Mouse (Mus musculus): Measurements from ENCODE around the gene Tbc1d22a. TPM values are rescaled to one million over a fixed set of nuclear protein-coding genes. Genes with fewer than 3 reads are reported as not detected.
"Not testable (repeated sequence)": the region's sequence is repeated elsewhere in the genome, so short reads cannot be mapped to it uniquely, and the experiment has no call there.

Tbc1d22a gene
- polyA plus RNA-seq, 1 experiment from 2014 or later, result 12.4 TPM

DNA sequence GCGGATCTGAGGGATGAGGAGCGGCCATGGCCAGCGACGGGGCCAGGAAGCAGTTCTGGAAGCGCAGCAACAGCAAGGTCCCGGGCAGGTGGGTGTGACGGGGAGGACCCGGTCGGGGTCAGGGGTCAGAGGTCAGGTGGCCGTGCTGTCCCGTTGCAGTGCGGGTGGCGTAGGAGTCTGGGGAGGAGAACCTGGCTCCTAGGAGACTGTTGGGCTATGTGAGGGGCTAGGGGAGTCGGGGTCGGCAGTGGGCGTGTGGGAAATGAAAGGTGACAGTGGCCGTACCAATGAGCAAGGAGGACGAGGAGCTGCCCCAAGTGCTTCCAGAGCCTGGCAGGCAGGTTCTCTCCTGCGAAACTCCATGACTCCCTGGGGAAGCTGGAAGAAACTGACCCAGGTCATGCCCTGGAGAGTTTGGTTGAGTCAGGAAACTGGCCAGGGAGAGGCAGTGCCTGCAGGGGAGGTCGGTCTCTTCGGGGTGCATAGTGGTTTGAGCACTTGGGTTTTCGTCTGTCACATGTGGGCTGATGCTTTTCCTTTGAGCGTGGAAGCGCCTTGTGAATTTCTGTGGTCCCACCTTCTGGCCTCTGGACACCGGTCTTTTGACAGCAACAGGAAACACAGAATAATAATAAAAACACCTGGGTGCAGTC, 416 bp downstream of the Tbc1d22a start:
- peak overlapping the region; percentile 94 for H3K27ac ChIP-seq
- no peak for ATAC-seq (ENCODE audit: insufficient number of reproducible peaks, low FRiP score, low TSS enrichment, low read depth)

DNA sequence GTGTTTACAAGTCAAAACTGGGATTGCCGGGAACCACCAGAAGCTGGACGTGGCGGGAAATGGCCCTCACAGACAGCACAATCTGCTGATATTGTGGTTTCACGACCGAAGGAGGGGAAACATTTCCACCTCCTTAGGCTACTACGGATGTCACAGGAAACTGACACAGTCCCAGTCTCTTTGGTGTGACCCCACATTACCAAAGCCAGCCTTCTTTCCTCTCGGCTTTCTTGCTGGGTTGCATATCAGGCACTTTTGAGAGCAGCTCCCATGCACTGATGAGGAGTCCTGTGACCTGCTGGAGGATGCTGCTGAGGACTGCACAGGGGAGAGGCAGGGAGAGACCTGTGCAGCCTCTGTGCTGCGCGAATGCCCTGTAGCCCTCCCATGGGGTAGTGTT, 2.4 kb downstream of the Tbc1d22a start:
- not testable (repeated sequence) for H3K27me3 ChIP-seq; H3K4me2 ChIP-seq; H3K4me3 ChIP-seq; H3K9me3 ChIP-seq; H3K9ac ChIP-seq; H3K36me3 ChIP-seq; ATAC-seq (ENCODE audit: insufficient number of reproducible peaks, low FRiP score, low TSS enrichment, low read depth); H3K27ac ChIP-seq
- peaks cover 22% of the 10 kb centered on the region for H3K4me1 ChIP-seq
- 85% methylated on average over 9 of the region's 9 CpGs for WGBS

More for the DNA sequence above, 416 bp downstream of the Tbc1d22a start:
- peaks cover 19% of the 10 kb centered on the region for H3K4me1 ChIP-seq
- H3K4me2 ChIP-seq, result peak overlapping the region; percentile 98
- H3K36me3 ChIP-seq, result no peaks in the 10 kb centered on the region
- peak overlapping the region; percentile 89 for H3K9ac ChIP-seq
- no peaks in the 10 kb centered on the region for H3K27me3 ChIP-seq
- peak overlapping the region; percentile 93 for H3K4me3 ChIP-seq
- H3K9me3 ChIP-seq, result no peaks in the 10 kb centered on the region
- 14% methylated on average over 25 of the region's 25 CpGs for WGBS

DNA sequence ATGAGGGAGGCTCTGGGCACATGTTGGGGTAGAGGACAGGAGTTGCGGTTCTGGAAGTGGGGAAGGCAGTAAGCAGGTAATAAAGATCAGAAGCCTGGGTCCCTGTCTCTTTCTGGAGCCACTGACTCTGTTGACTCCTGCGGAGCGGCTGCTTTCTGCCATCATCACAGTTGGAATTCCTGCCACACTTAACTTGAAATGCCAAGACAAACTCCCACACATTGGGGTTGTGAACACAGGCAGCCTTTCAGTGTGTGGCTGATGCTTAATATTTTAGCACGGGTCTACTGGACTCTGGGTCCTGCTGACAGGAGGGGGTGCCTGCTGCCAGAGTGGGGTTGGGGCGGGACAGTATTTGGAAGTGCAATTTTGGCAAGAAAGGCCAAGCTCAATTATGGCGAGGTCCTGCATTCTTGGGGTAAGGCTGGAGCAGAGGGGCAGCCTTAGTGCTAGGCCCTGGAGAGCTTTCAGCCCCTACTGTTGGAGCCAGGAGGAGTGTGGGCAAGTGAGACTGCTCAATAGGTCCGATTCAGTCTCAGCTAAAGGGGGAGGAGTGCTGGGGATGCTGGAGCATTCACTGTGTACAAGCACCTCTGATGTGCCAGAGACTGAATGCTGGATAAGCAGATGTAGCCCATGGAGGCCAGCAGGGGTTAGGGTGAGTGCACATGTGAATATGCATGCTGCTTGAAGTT, 5.4 kb downstream of the Tbc1d22a start:
- Histone ChIP-seq H3K9ac (no peak overlapping the region), H3K27me3 (no peaks in the 10 kb centered on the region), H3K27ac (no peak overlapping the region; the same call in 1 of the 2 replicates), H3K36me3 (no peaks in the 10 kb centered on the region), H3K4me2 (no peak overlapping the region), H3K4me3 (no peak overlapping the region), H3K4me1 (peaks cover 9% of the 10 kb centered on the region), H3K9me3 (no peaks in the 10 kb centered on the region)
- no peak for ATAC-seq (ENCODE audit: insufficient number of reproducible peaks, low FRiP score, low TSS enrichment, low read depth)
- 72% methylated on average over 7 of the region's 7 CpGs for WGBS

DNA sequence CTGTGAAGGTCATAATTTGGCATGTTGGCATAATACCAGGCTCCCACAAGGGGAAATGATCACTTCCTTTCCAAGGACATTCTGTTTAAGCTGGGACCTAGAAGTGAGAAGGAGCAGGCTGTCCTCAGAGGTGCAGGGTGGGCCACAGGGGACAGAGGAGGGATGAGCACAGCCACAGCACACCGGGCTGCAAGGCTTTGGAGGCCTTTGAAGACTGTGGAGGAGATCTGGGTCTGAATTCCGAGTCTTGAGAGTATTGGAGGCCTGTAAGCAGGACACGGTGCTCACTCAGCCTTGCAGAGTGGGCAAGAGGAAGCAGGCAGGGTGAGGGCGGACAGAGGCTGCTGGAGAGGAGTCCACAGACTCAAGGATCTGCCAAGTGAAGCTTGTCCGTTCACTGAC, 6.0 kb downstream of the Tbc1d22a start:
- H3K27ac ChIP-seq, result no peak overlapping the region
- WGBS, result 85% methylated on average over 5 of the region's 5 CpGs
- no peaks in the 10 kb centered on the region for H3K27me3 ChIP-seq
- H3K9ac ChIP-seq, result no peak overlapping the region
- no peaks in the 10 kb centered on the region for H3K9me3 ChIP-seq
- H3K4me1 ChIP-seq, result peaks cover 3% of the 10 kb centered on the region
- no peak overlapping the region for H3K4me2 ChIP-seq
- no peak for ATAC-seq (ENCODE audit: insufficient number of reproducible peaks, low FRiP score, low TSS enrichment, low read depth)
- no peaks in the 10 kb centered on the region for H3K36me3 ChIP-seq
- no peak overlapping the region for H3K4me3 ChIP-seq

DNA sequence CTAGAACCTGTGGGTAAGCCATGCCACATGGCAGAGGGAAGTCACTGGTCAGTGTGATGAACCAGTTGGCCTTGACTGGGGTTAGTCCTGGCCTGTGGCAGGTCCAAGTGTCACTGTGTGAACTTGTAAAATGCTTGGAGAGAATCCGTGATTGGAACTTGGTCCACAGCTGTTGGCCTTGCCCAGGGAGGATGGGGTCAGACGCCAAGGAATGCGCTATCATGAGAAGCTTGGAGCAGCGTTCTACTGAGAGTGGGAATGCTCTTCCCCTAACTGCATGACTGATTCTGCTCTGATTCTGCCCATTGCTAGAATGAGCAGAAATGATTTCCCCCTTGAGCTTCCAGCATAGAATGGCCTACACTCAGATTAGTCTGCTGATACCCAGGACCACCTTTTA, 6.5 kb downstream of the Tbc1d22a start:
- peaks cover 3% of the 10 kb centered on the region; the same call in 1 of the 2 replicates for H3K4me1 ChIP-seq
- H3K4me3 ChIP-seq, result no peak overlapping the region
- WGBS, result 83% methylated on average over 4 of the region's 4 CpGs
- no peak overlapping the region for H3K4me2 ChIP-seq
- H3K27me3 ChIP-seq, result no peaks in the 10 kb centered on the region
- no peaks in the 10 kb centered on the region for H3K9me3 ChIP-seq
- H3K27ac ChIP-seq, result no peak overlapping the region
- H3K9ac ChIP-seq, result no peak overlapping the region
- H3K36me3 ChIP-seq, result no peaks in the 10 kb centered on the region
- no peak for ATAC-seq (ENCODE audit: insufficient number of reproducible peaks, low FRiP score, low TSS enrichment, low read depth)

DNA sequence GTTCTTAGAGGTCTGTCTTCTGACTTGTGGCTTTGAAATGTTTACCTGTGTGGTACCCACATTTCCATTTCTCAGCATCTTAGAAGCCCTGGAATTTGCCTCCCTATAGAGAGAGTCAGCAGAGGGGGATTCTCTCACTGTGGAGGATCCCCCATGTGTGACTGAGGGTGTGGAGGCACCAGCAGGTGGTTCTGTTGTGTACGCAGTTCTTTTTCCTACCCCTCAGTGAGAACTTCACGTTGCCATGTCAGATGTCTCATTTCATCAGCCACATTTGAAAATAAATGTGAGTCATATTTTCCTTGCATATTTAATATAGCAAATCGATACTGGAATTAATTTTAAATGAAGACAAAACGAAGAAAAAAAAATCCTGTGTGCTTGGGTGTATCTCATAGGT, 7.1 kb downstream of the Tbc1d22a start:
- no peaks in the 10 kb centered on the region for H3K9me3 ChIP-seq
- peaks cover 3% of the 10 kb centered on the region; the same call in 1 of the 2 replicates for H3K4me1 ChIP-seq
- no peak overlapping the region for H3K4me3 ChIP-seq
- no peak overlapping the region for H3K9ac ChIP-seq
- no peak for ATAC-seq (ENCODE audit: insufficient number of reproducible peaks, low FRiP score, low TSS enrichment, low read depth)
- H3K27me3 ChIP-seq, result no peaks in the 10 kb centered on the region
- no peaks in the 10 kb centered on the region for H3K36me3 ChIP-seq
- WGBS, result 84% methylated on average over 4 of the region's 4 CpGs
- no peak overlapping the region for H3K27ac ChIP-seq
- no peak overlapping the region for H3K4me2 ChIP-seq

DNA sequence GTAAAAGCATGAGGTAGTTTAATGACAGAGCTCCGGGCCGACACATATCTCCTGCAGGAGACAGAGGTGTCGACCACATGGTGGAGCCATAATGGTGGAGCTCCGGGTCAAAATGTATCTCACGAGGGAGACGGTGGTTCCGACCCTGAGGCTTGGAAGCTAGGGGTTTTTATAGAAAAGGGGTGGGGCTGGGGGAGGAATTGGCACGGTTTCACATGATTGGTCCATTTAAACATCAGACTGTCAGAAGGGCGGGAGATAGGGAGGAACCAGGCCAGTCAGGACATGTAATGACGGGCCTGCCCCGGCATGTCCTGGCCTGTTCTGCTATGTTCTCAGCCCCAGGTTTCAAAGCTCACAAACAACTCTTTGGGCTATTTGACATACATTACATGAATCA, 7.6 kb downstream of the Tbc1d22a start:
- not testable (repeated sequence) for H3K4me2 ChIP-seq; H3K9me3 ChIP-seq; H3K4me1 ChIP-seq; H3K36me3 ChIP-seq; H3K27ac ChIP-seq; H3K4me3 ChIP-seq; H3K9ac ChIP-seq; ATAC-seq (ENCODE audit: insufficient number of reproducible peaks, low FRiP score, low TSS enrichment, low read depth); H3K27me3 ChIP-seq
- WGBS, result 65% methylated on average over 11 of the region's 11 CpGs

DNA sequence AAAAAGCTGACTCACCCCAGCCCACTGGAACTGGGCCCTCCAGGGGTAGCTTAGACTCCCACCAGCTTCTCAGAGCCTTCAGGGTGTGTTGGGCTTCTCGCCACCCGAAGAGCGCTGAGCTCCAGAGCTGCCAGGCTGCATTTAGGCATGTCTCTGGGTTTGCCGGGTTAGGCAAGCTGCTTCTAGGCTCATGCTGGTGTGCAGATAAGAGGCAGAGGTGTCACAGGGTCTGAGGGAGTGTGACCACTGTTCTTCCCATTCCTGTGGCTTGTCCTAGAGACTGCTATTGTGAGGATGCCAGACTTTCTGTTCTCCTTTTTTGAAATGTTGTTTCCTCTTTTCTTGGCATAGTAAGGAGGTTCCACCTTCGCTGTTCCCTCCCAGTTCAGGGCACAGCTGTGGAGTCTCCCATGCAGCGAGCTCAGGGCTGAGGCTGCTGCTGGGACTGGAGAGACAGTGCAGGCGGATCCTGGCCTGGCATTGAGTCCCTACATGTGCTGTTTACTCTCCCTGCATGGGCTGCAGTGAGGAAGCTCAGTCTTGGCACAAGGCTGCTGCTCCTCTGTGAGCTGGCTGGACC, 10.8 kb downstream of the Tbc1d22a start:
- Histone ChIP-seq H3K27me3 (no peaks in the 10 kb centered on the region), H3K4me3 (no peak overlapping the region), H3K9me3 (no peaks in the 10 kb centered on the region), H3K9ac (no peak overlapping the region), H3K36me3 (no peaks in the 10 kb centered on the region), H3K27ac (no peak overlapping the region), H3K4me1 (peaks cover 7% of the 10 kb centered on the region; the same call in 1 of the 2 replicates), H3K4me2 (no peak overlapping the region)
- ATAC-seq (ENCODE audit: insufficient number of reproducible peaks, low FRiP score, low TSS enrichment, low read depth), result no peak
- 83% methylated on average over 7 of the region's 7 CpGs for WGBS

DNA sequence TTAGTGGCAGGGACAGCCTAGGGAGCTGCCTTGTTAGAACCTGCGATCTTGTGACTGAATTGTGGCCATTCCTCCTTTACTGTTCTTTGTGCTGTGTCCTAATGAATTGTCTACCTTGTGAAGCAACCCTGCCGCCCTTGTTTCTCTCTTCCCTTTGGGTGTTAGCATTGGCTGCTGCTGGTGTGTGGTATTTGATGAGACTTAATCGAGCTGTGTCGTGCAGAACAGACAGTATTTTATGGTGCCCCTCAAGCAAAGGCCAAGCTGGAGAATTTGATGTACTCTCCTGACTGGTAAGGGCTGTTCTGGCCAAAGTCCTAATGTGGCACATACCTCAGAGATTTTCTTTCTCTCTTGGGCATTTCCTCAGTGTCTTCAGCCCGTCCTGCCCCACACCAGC, 12.0 kb downstream of the Tbc1d22a start:
- no peak overlapping the region for H3K9ac ChIP-seq
- H3K4me2 ChIP-seq, result no peak overlapping the region
- H3K9me3 ChIP-seq, result no peaks in the 10 kb centered on the region
- 81% methylated on average over 5 of the region's 5 CpGs for WGBS
- H3K4me1 ChIP-seq, result 0 out of 2 replicates have a peak, but pooled peaks cover 8% of the 10 kb centered on the region
- H3K27me3 ChIP-seq, result no peaks in the 10 kb centered on the region
- H3K36me3 ChIP-seq, result no peaks in the 10 kb centered on the region
- no peak for ATAC-seq (ENCODE audit: insufficient number of reproducible peaks, low FRiP score, low TSS enrichment, low read depth)
- H3K27ac ChIP-seq, result no peak overlapping the region
- H3K4me3 ChIP-seq, result no peak overlapping the region

DNA sequence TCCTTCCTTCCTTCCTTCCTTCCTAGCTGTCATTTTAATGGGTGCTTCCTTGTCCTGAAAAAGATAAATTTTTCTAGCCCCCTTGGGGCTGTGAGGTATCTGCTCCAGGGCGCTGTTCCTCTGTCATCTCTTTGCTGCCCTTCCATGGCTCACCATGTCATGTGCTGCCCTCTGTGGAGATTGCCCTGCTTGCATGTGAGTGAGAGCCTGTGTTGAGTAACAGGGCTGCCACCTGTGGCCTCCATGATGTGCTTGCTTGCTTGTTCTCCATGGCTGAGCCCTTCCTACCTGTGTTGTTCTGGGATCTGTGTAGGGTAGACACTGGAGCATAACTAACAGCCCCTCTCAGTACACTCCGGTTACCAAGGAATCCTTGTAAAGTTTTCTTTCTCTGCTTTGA, 12.7 kb downstream of the Tbc1d22a start:
- H3K4me1 ChIP-seq, result 0 out of 2 replicates have a peak, but pooled peaks cover 8% of the 10 kb centered on the region
- no peaks in the 10 kb centered on the region for H3K27me3 ChIP-seq
- H3K4me2 ChIP-seq, result no peak overlapping the region
- WGBS, result 87% methylated on average over 2 of the region's 2 CpGs
- ATAC-seq (ENCODE audit: insufficient number of reproducible peaks, low FRiP score, low TSS enrichment, low read depth), result no peak
- no peaks in the 10 kb centered on the region for H3K36me3 ChIP-seq
- H3K9me3 ChIP-seq, result no peaks in the 10 kb centered on the region
- H3K9ac ChIP-seq, result no peak overlapping the region
- no peak overlapping the region for H3K4me3 ChIP-seq
- H3K27ac ChIP-seq, result no peak overlapping the region

DNA sequence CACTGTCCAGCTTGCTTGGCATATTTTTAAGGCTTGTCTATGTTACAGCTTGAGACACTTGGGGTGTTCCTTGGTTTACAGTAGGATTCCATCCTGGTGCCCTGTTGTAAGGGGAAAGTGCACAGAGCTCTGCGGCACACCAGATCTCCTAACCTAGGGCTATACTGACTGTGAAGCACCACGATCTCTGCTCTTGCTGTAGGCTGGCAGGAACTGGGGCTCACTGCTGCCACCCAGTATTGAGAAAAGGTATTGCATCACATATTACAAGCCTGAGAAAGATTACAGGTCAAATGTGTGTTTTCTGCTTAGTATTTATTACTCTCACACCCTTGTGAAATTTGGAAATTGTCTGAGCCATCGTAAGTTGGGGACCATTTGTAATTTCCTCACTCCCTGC, 13.9 kb downstream of the Tbc1d22a start:
- Histone ChIP-seq H3K27ac (no peak overlapping the region), H3K9me3 (no peaks in the 10 kb centered on the region), H3K4me2 (no peak overlapping the region), H3K9ac (no peak overlapping the region), H3K4me1 (0 out of 2 replicates have a peak, but pooled peaks cover 8% of the 10 kb centered on the region), H3K36me3 (no peaks in the 10 kb centered on the region), H3K4me3 (no peak overlapping the region), H3K27me3 (no peaks in the 10 kb centered on the region)
- no peak for ATAC-seq (ENCODE audit: insufficient number of reproducible peaks, low FRiP score, low TSS enrichment, low read depth)
- 34% methylated on average over 3 of the region's 3 CpGs for WGBS

DNA sequence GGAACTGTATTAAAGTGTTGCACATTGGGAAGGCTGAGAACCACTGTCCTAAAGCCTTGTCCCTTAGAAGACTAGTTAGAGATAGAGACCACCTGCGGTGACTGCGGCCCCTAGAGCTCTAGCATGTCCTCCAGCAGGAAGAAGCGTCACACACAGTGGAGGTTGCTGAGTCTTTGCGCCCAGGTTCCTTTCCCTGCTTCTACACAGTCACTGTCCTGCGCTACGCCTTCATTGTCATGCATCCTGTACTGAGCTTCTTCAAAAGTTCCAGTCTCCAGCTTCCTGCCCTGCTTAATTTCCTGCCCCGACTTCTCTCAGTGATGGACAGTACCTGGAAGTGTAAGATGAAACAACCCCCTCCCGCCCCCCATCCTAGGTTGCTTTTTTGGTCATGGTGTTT, 14.8 kb downstream of the Tbc1d22a start:
- Histone ChIP-seq H3K27me3 (no peaks in the 10 kb centered on the region), H3K4me3 (no peak overlapping the region), H3K4me1 (0 out of 2 replicates have a peak, but pooled peaks cover 8% of the 10 kb centered on the region), H3K27ac (no peak overlapping the region), H3K4me2 (no peak overlapping the region), H3K9me3 (no peaks in the 10 kb centered on the region), H3K9ac (no peak overlapping the region), H3K36me3 (no peaks in the 10 kb centered on the region)
- WGBS, result 87% methylated on average over 8 of the region's 8 CpGs
- no peak for ATAC-seq (ENCODE audit: insufficient number of reproducible peaks, low FRiP score, low TSS enrichment, low read depth)

All from limb, embryonic 15.5 days (tissue).